Mouse (Mus musculus) heart, postnatal 10 days (tissue): ENCODE results near the gene Gm5475. TPM values are rescaled to one million over a fixed set of nuclear protein-coding genes. Genes with fewer than 3 reads are reported as not detected.
"Not testable (repeated sequence)": the region's sequence is repeated elsewhere in the genome, so short reads cannot be mapped to it uniquely, and the experiment has no call there.

ENCODE experiments used
- DNase-seq, 2 experiments: peaks; one replicate each; pipeline ENCODE4 v3.0.0; 2021
- intact Hi-C: fragments of 180-260 bp; cut with DNase I; formaldehyde crosslinking; loops from one replicate; pipeline ENCODE4 v1.15.1; 2025
- total RNA-seq, 2 experiments: library from RNA; stranded (reverse); gene quantifications; 2 replicates each; pipeline ENCODE4 v1.2.3; 2021

The Gm5475 gene
- total RNA-seq: not detected

GRCm38 (mm10) chr15:100421758-100422197, at the start of gene Gm5475:
Gene Gm5475, plus strand, starts transcription at chr15:100422147.
- intact Hi-C loops, DNase-seq: not testable (repeated sequence)

GRCm38 (mm10) chr15:100375066-100375465, 46.9 kb upstream of the Gm5475 start:
- intact Hi-C loops: loop anchor here (2.0 to 10.0 kb wide), 2 partner anchors 112 to 350 kb away; no protein-coding TSS in a partner anchor
- peak; percentile 53 to 75 for DNase-seq

GRCm38 (mm10) chr15:100377847-100378505, 44.0 kb upstream of the Gm5475 start:
- DNase-seq: peak; percentile 15 to 23
- intact Hi-C loops: loop anchor here (10.0 kb wide), 1 partner anchor 353 kb away; no protein-coding TSS in a partner anchor

- DNase-seq: no peak
- intact Hi-C loops: loop anchor here (10.0 kb wide), 1 partner anchor 355 kb away; no protein-coding TSS in a partner anchor
Observed at GRCm38 (mm10) chr15:100379658-100380057, 42.3 kb upstream of the Gm5475 start.

GRCm38 (mm10) chr15:100380104-100380503, 41.8 kb upstream of the Gm5475 start:
- DNase-seq: no peak
- intact Hi-C loops: no loop called here

GRCm38 (mm10) chr15:100385705-100386104, 36.2 kb upstream of the Gm5475 start:
- intact Hi-C loops: no loop called here
- no peak for DNase-seq

GRCm38 (mm10) chr15:100387544-100388223, 34.3 kb upstream of the Gm5475 start:
- intact Hi-C loops: no loop called here
- DNase-seq: no peak

- no peak for DNase-seq
- intact Hi-C loops: no loop called here
Observed at GRCm38 (mm10) chr15:100388224-100388835, 33.6 kb upstream of the Gm5475 start.

DNA sequence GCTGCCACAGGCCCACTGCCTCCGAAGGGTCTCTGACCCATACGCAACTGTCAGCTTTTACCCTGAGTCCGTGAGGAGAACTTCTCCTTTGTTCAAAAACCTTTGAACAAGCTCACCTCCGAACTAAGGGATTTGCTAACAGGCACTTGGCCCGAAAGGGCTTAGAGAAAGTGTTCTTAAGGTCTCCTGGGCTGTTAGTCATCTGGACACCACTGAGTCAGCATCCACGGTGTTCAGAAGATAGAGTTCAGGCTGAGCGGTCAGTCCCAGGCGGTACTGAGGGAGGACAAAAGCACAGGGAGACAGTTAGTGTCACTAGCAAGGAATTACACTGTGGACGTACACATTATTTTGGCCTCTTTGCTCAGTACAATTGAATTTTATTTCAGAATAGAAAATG, 33.1 kb upstream of the Gm5475 start:
- intact Hi-C loops: no loop called here
- DNase-seq: no peak

GRCm38 (mm10) chr15:100391066-100391465, 30.9 kb upstream of the Gm5475 start:
- intact Hi-C loops: no loop called here
- DNase-seq: no peak

- no peak for DNase-seq
- intact Hi-C loops: no loop called here
Observed at GRCm38 (mm10) chr15:100391599-100391998, 30.3 kb upstream of the Gm5475 start.

GRCm38 (mm10) chr15:100393016-100393415, 28.9 kb upstream of the Gm5475 start:
- intact Hi-C loops: no loop called here

DNA sequence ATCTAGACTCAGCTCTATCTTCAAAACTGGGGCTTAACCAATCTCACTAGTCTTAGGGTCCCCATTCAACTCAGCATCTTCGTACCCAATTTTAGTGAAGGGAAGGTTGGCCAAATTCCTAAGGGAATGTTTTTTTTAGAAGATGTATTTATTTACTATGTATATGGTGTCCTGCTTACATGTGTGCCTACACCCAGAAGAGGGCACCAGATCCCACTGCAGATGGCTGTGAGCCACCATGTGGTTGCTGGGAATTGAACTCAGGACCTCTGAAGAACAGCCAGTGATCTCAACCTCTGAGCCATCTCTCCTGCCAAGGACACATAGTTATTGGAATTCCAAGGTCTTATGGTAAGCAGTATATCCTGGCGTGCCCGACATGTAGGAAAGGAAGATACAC, 26.4 kb upstream of the Gm5475 start:
- DNase-seq: no peak
- intact Hi-C loops: no loop called here

More at GRCm38 (mm10) chr15:100393016-100393415, 28.9 kb upstream of the Gm5475 start:
- DNase-seq: no peak

DNA sequence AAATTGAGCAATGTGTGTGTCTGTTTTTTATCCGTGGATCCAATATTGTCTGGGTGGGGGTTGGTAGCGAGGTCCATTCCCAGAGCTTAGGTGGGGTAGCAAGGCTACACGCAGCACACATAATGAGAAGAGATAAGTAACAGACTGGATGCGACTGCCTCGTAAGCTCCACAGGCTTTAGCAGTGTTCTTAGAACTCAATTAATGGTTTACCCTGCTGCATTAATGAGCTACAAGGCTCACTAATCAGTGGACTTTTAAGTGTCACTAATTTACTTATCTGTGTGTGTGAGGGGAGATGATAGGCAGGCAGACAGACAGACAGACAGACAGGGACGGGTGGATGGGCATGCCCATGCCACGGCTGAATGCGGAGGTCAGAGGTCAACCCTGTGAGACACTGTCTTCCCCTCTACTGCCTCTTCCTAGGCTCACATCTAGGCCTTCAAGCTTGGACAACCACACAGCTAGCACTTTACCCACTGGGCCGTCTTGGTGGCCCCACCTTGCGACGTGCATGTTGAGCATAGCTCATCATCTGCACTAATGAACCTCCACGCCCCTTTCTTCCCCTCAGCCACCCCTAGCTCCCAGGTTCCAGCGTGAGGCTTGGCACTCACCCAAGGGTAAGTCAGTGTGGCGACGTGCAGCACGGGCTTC, 21.2 kb upstream of the Gm5475 start:
- intact Hi-C loops: loop anchor here (5.0 kb wide), 1 partner anchor 52 kb away; no protein-coding TSS in a partner anchor
- no peak for DNase-seq

- intact Hi-C loops: loop anchor here (5.0 kb wide), 1 partner anchor 50 kb away; no protein-coding TSS in a partner anchor
- DNase-seq: no peak
Observed at GRCm38 (mm10) chr15:100401811-100402210, 20.1 kb upstream of the Gm5475 start.

- intact Hi-C loops: loop anchor here (5.0 kb wide), 1 partner anchor 50 kb away; no protein-coding TSS in a partner anchor
- no peak for DNase-seq
Observed at GRCm38 (mm10) chr15:100402347-100402746, 19.6 kb upstream of the Gm5475 start.

DNA sequence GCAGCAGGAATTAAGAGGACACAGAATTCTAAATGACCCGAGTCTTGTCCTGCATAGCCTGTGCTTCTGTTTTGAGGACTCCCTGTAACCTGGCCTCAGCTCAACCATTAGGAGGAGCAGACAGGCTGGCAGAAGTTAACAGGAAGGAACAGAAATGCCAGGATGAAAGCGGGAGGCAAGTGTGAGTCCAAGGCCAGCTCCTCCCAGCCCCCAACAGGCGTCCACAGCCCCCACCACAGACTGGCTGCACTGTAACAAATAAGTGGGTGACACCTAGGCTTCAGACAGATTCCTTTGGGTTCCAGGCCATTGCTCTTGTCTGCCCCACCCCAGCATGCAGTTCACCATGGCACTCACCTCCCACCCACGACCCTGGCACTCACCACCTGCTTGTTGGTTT, 19.1 kb upstream of the Gm5475 start:
- intact Hi-C loops: loop anchor here (5.0 kb wide), 1 partner anchor 50 kb away; no protein-coding TSS in a partner anchor
- no peak for DNase-seq

DNA sequence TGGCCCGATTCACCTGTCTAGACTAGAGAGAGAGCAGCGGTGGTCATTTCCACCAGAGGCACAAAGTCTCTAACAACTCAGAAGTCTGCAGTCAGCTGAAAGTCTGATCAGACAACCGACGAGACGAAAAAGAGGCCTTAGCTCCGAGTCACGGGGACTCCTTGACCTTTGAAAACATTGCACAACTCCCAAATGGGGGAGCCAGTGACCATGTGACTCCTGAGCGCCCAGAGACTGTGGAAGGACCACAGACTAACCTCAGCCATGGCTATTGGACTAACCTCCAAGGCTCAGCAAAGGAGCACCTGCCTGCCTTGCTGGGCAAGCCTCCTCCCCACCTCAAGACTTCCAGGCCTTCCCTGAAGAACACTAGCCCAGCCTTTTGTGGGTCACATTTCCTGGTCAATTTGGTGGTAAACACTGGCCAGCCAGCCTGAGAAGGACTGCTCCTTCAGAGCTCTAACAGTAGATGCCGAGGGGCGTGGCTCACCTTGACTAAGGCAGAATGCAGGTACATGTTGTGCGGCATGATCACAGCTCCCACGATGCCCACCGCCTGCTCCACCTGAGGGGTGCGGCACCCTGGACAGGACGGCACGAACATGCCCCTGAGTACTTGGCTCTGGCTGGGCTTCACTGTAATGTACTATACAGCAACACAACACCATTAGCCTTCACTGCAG, 18.5 kb upstream of the Gm5475 start:
- intact Hi-C loops: loop anchor here (5.0 kb wide), 1 partner anchor 49 kb away; no protein-coding TSS in a partner anchor
- no peak for DNase-seq

DNA sequence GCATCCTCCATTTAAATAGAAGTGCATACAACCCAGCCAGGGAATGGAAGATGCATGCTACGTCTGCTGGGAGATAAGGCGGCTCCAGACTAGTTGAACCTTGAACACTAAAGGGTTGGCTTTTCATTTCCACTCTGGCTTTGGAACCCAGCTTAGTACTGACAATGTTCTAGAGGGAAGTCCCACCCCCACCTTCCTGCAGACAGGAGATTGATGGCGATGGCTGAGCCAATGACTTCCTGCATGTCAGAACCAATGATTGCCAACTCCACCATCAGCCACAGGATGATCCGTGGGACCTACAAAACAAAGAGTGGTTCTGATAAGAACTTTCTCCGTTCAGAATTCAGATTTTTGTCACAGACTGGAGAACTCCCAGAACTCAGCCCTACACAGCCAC, 15.9 kb upstream of the Gm5475 start:
- no peak for DNase-seq
- intact Hi-C loops: no loop called here
